In genomic region chr3:42596686-42597085, GRCm38 (mm10) we compare ENCODE assay signal across 19 mouse cellular contexts.
DNase-seq lines count a peak whose midpoint lies in the region; ATAC-seq and TF ChIP-seq lines count a peak whose summit lies in the region.
"Had no signal": no experiment of that assay in that cellular context is flagged by ENCODE, and none has a peak within 500 bp of the region (broad histone marks: within the 10 kb centered on the region; RNA-seq: fewer than 3 reads in every experiment).

No protein-coding gene starts in this region.

- H3K4me1 ChIP-seq in forebrain, embryonic 13.5 days = 0 out of 2 replicates have a peak, but pooled peaks cover 2% of the 10 kb centered on the region
- H3K4me1 ChIP-seq in forebrain, embryonic 10.5 days = no peaks in the 10 kb centered on the region
- H3K4me1 ChIP-seq in forebrain, embryonic 15.5 days = no peaks in the 10 kb centered on the region
- H3K4me1 ChIP-seq: embryonic facial prominence, embryonic 13.5 days; embryonic facial prominence, embryonic 15.5 days had no signal

- no peak overlapping the region for H3K9ac ChIP-seq in forebrain, embryonic 13.5 days
- no peak overlapping the region for H3K9ac ChIP-seq in forebrain, embryonic 15.5 days (replicated peaks)
- H3K9ac ChIP-seq: embryonic facial prominence, embryonic 13.5 days; embryonic facial prominence, embryonic 15.5 days had no signal

- H3K36me3 ChIP-seq in forebrain, embryonic 13.5 days (ENCODE audit: poor library complexity, severe bottlenecking) = no peaks in the 10 kb centered on the region
- H3K36me3 ChIP-seq in forebrain, embryonic 10.5 days (replicated peaks) = no peaks in the 10 kb centered on the region
- no peaks in the 10 kb centered on the region for H3K36me3 ChIP-seq in forebrain, embryonic 15.5 days
- H3K36me3 ChIP-seq: embryonic facial prominence, embryonic 13.5 days; embryonic facial prominence, embryonic 15.5 days had no signal

- H3K4me2 ChIP-seq in forebrain, embryonic 13.5 days = no peak overlapping the region
- no peak overlapping the region for H3K4me2 ChIP-seq in forebrain, embryonic 15.5 days (replicated peaks)
- H3K4me2 ChIP-seq: embryonic facial prominence, embryonic 13.5 days; embryonic facial prominence, embryonic 15.5 days had no signal

- H3K9me3 ChIP-seq in forebrain, embryonic 13.5 days (replicated peaks) = no peaks in the 10 kb centered on the region
- no peaks in the 10 kb centered on the region for H3K9me3 ChIP-seq in forebrain, embryonic 10.5 days
- H3K9me3 ChIP-seq in forebrain, embryonic 15.5 days = no peaks in the 10 kb centered on the region
- H3K9me3 ChIP-seq: embryonic facial prominence, embryonic 13.5 days; embryonic facial prominence, embryonic 15.5 days had no signal

- H3K27ac ChIP-seq in forebrain, embryonic 13.5 days = no peak overlapping the region
- H3K27ac ChIP-seq in forebrain, embryonic 10.5 days = no peak overlapping the region
- H3K27ac ChIP-seq in forebrain, embryonic 15.5 days (replicated peaks) = no peak overlapping the region
- H3K27ac ChIP-seq: embryonic facial prominence, embryonic 13.5 days; embryonic facial prominence, embryonic 15.5 days had no signal

- no peak for DNase-seq in forebrain, embryonic 10.5 days (ENCODE audit: extremely low spot score, low spot score)
- peak; percentile 71 for DNase-seq in brain, embryonic 14.5 days (ENCODE audit: low read depth)
- DNase-seq in ovary, postnatal 36 days (ENCODE audit: low spot score) = no peak
- DNase-seq: adrenal gland, adult 2 months; adrenal gland, postnatal 10 days; adrenal gland, postnatal 25 days; cerebellum, adult 11 months; cerebellum, adult 18-20 months; cerebellum, adult 8-10 months; cerebellum, adult 9-11 months; cerebellum, postnatal 14 days; cerebellum, postnatal 36 days; embryo, embryonic 11 days had no signal

- ATAC-seq in forebrain, embryonic 13.5 days = peak; percentile 50; the same call in 1 of the 2 replicates
- 0 out of 2 replicates have a peak, but pooled peaks have one; percentile 38 for ATAC-seq in forebrain, embryonic 15.5 days (replicated peaks)
- no peak for ATAC-seq in cerebellum, adult (ENCODE audit: insufficient number of reproducible peaks, low FRiP score, low TSS enrichment)

- no peak for TF ChIP-seq CTCF in brain, embryonic 14.5 days (IDR thresholded peaks at IDR 0.05; ENCODE audit: borderline replicate concordance, extremely low read depth, insufficient read depth, insufficient read length)

- no peaks in the 10 kb centered on the region for H3K27me3 ChIP-seq in forebrain, embryonic 13.5 days
- no peaks in the 10 kb centered on the region for H3K27me3 ChIP-seq in forebrain, embryonic 10.5 days (ENCODE audit: poor library complexity, severe bottlenecking)
- H3K27me3 ChIP-seq in forebrain, embryonic 15.5 days = no peaks in the 10 kb centered on the region
- H3K27me3 ChIP-seq: embryonic facial prominence, embryonic 13.5 days; embryonic facial prominence, embryonic 15.5 days had no signal

- TF ChIP-seq POLR2A in brain, embryonic 14.5 days (IDR thresholded peaks at IDR 0.05; ENCODE audit: borderline replicate concordance, extremely low read depth, insufficient read depth, insufficient read length, poor library complexity, severe bottlenecking) = no peak

- H3K4me3 ChIP-seq in forebrain, embryonic 13.5 days = no peak overlapping the region
- no peak overlapping the region for H3K4me3 ChIP-seq in forebrain, embryonic 10.5 days
- H3K4me3 ChIP-seq in forebrain, embryonic 15.5 days = no peak overlapping the region
- H3K4me3 ChIP-seq: embryonic facial prominence, embryonic 13.5 days; embryonic facial prominence, embryonic 15.5 days; erythroblast, embryonic 14.5 days had no signal

- WGBS in forebrain, embryonic 13.5 days = 70% methylated on average over 1 of the region's 1 CpGs
- WGBS in forebrain, embryonic 10.5 days = 91% methylated on average over 1 of the region's 1 CpGs
- 65% methylated on average over 1 of the region's 1 CpGs for WGBS in forebrain, embryonic 15.5 days
